Mouse (Mus musculus) fat pad, adult 2 months (tissue): ENCODE data around the gene Cyyr1.
"Not testable (repeated sequence)": the region's sequence is repeated elsewhere in the genome, so short reads cannot be mapped to it uniquely, and the experiment has no call there.

Source experiments
- DNase-seq: peaks from one replicate; pipeline ENCODE4 v3.0.0-alpha.2; 2011; ENCODE audit warnings: low read depth, low spot score; ENCODE audit errors: extremely low read depth

The Cyyr1 gene

DNA sequence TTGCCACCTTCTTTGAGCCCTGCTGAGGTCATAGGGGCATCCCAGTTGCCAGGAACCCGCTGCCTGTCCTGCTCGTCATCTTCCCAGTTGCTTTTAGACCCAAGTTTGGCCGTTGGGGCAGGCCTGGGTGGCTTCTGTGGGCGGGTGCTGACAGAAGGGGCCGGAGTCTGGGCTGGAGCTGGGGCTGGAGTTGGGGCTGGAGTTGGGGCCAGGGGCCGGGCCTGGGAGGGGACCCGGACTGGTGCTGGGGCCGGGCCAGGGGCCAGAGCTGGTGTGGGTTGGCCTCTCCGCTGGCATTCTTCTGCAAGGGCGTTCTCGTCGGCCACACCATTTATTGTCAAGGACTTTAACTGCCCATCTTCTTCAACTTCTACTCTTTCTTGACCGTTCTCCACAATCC lies at the start of gene Cyyr1:
TSS of gene Cyyr1 (minus strand) at position 101 of the 400 bp plus-strand sequence.
- not testable (repeated sequence) for DNase-seq

GRCm38 (mm10) chr16:85588844-85589243 lies 35.6 kb upstream of the Cyyr1 start:
- no peak for DNase-seq

DNA sequence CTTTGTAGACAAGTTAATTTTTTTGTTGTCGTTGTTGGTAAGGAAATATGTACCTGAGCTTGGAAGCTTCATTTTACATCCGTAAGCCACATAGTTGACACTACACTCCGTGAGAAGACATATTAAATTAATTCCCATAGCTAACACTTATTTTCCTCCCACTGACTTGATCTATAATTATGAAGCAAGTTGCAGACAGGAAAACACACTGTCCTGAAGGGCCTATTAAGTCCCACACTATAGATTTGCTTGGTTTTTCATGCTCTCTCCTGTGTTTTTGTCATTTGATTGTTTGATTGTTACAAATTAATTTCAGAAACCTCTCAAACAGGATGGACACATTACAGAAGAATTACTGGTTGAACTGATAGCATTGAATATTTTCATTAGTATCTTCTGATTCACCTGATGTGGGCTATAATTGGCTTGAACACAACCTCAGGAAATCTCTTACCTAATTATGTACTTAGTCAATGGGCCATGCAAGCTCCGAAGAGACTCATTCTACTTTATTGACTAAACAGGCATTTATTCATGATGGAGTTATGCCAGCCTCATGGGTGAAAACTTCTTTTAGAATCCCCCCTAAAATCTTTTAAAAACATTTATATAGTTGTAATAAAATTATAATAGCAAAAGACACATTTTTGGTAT lies 34.5 kb upstream of the Cyyr1 start:
- DNase-seq = no peak

GRCm38 (mm10) chr16:85566474-85566873 lies 13.3 kb upstream of the Cyyr1 start:
- DNase-seq = no peak

DNA sequence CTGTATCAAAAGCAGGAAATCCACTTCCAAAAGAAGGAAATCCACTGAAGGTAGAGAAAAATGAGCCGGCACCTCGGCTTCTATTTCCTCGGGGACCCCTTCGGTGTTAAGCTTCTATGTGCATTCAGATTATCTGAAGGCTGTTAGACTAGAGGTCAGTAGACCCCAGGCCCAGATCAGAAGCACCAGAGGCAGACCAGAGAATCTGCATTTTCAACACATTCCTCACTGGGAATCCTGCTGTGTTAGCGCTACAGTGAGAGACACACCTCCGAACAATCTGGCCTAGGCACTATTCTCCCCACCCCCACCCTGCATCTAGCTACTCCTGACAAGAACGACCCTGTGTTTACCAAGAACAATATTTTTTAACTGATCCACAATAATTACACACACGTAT lies 641 bp upstream of the Cyyr1 start:
- DNase-seq = no peak

DNA sequence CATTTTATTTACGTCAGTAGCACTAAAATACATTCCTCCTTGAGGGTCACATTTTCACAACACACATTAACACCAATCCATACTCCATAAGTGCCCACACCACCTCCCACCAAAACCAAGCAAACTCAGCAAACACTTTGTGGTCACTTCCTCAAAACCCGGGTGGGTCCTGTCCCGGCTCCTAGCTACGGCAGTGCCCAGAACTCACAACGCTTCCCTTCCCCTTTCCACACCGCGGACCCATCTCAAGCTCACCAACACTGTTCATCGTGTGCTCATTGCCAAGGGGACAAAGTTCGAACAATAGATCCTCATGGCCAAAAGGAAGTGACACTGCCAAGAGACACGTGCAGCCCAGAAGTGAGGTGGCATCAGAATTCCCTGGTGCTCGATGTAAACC lies 1.2 kb downstream of the Cyyr1 start:
- DNase-seq = not testable (repeated sequence)

GRCm38 (mm10) chr16:85549971-85550567 lies 3.1 kb downstream of the Cyyr1 start:
- no peak for DNase-seq

DNA sequence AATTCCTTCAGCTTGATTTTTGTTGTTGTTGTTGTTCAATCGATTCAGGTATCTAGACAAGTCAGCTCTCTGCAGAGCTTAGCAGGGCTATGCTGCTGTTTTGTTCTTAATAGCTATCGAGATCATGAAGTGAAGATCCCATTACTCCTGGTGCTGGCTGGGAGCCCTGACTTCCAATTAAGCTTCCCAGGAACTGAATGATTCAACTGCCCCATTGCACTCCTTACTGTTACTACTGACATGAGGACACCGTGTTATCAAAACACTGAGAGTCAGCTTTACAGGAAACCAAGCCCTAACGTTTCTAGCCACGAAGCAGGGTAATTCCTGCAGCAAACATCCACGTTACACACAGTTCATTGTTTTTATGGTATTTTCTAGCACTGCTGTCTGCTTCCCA lies 6.7 kb downstream of the Cyyr1 start:
- no peak for DNase-seq

- no peak for DNase-seq
Measured at GRCm38 (mm10) chr16:85541676-85542273, 11.4 kb downstream of the Cyyr1 start.

GRCm38 (mm10) chr16:85541023-85541422 lies 12.2 kb downstream of the Cyyr1 start:
- DNase-seq = no peak

- DNase-seq = no peak
Measured at GRCm38 (mm10) chr16:85538367-85538766, 14.8 kb downstream of the Cyyr1 start.

GRCm38 (mm10) chr16:85536075-85536474 lies 17.1 kb downstream of the Cyyr1 start:
- no peak for DNase-seq

GRCm38 (mm10) chr16:85527743-85528620 lies 25.2 kb downstream of the Cyyr1 start:
- no peak for DNase-seq

DNA sequence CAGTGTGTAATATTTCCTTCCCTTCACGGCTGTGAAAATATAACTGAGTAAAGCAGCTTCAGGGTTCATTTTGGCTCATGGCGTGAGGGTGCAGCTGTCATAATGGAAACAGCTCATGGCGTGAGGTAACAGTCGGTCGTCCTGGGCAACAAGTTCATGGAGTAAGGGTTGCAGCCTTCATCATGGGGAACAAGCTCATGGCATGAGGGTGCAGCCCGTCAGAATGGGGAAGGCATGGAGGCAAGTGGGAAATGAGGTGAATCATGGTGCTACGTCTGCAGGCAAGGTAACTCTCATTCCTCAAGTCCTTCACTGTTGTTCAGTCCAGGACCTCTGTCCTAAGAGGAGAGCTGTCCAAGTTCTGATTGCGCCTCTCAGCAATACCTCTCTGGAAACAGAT lies 28.6 kb downstream of the Cyyr1 start:
- DNase-seq = no peak

DNA sequence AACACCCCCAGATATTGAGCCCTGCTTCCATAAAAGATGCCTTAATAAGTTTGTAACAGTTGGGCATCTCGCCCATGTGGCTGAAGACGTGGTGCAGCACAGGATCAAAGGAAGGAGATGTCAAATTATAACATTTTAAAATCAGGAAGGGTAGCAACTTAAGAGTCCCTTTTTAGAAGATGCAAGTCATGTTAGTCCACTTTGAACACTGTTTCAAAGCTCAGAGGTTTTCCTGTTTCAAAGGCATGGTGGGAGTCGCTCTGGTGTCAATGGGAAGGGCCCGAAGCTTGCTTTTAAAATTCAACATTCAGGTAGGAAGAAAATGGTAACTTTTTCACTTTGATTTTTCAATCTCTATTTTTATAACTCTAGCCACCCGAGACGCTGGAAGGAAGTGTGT lies 45.9 kb downstream of the Cyyr1 start:
- no peak for DNase-seq

- no peak for DNase-seq
Measured at GRCm38 (mm10) chr16:85505108-85505507, 48.1 kb downstream of the Cyyr1 start.

DNA sequence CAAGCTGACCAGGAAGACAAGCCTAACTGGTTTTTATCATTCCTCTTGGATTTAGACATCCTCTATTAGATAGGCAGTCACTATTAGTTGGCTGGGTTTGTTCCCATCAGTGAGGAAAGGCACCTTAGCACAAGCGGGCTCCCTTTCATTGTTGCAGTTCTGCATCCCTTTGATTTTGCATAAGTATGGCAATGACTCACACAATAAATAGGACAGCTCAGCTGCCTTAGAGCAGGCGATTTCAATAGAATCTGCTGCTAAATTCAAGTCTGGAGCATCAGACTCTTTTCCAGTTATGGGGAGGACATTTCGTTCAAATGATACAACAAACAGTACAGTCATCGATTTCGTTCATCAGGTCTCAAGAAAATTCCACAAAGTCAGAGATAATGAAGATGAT lies 49.8 kb downstream of the Cyyr1 start:
- no peak for DNase-seq

DNA sequence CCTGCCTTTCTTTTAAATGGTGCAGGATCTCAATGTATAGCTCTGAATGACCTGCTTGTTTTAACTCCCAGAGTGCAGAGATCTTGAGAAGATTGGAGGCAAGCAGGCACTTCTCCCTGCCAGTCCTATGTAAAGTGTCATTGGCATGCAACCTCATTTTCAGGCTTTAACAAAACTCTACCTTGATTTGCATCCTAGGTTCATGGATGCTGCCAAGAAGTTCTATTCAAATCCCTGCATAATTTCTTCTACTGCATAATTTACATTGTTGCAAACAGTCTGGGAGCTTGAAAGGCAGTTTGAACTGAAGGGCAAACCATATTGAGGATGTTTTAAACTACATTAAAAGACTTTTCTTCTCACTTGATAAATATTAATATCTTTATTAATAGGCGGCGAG lies 57.4 kb downstream of the Cyyr1 start:
- no peak for DNase-seq

DNA sequence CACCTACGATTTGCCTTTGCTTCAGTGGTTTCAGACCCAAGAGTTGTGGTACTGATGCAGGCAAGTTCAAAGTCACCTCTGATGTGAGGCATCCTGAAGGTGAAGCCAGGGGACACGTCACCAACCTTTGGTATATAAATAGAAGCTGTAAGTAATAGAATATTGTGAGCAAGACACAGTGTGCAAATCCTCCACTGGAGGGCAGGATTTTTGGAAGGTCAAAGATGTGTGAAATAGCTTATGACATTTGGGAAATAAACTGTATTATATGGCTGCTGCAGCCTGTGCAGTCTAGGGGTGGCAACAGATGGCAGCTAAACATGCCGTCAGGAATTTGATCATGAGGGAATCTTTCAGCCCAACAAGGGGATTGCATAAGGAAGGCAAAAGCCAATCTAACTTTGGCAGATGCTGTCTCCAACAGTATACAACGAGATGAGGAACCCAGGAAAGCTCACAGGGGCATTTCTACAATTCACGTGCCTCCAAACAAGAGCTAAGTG lies 65.0 kb downstream of the Cyyr1 start:
- no peak for DNase-seq

DNA sequence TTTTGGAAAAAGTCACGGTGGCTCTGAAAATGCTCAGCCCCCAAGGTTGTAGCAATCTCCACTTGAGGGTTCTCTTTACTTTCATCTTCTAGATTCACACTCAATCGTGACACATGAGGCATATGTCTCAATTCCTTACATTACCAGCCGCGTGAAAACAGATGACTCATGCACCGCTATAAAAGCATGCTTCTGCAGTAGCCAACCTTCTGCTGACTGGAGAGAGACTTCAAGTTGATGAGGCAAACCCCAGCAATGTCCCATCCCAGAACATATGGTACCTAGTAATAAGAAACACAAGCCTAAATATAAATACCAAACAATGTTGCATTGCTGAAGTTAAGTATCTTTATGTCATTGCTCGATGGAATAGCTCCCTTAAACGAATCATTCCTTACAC lies 65.9 kb downstream of the Cyyr1 start:
- DNase-seq = no peak

- DNase-seq = no peak
Measured at GRCm38 (mm10) chr16:85484557-85484956, 68.6 kb downstream of the Cyyr1 start.
